Mouse (Mus musculus): ENCODE data around the gene Igsf3. TPM values are rescaled to one million over a fixed set of nuclear protein-coding genes. Genes with fewer than 3 reads are reported as not detected.
A peak's percentile ranks its signal among the peaks of the same experiment; 100 is the strongest.

The Igsf3 gene
- 24.8 and 26.1 TPM in 2 replicates for polyA plus RNA-seq (2015; fragmentation: Nextera tagmentation; extraction: Ambion mirVana)

GRCm38 (mm10) chr3:101376538-101377247, at the start of gene Igsf3:
TSS of gene Igsf3 (plus strand) at chr3:101377083.
- Histone ChIP-seq H3K9me3 (ENCODE audit: low read length) (no peaks in the 10 kb centered on the region), H3K9ac (replicated peaks; ENCODE audit: low read length) (peak within 1 kb of the TSS; percentile 85)
- ATAC-seq (ENCODE audit: low FRiP score, low TSS enrichment), result peak; percentile 94

GRCm38 (mm10) chr3:101327248-101327647, 49.6 kb upstream of the Igsf3 start:
- no peak overlapping the region for H3K4me3 ChIP-seq (ENCODE audit: low read length)
- no peak overlapping the region for H3K27ac ChIP-seq (ENCODE audit: low read length)
- H3K36me3 ChIP-seq (ENCODE audit: insufficient read depth, low read length), result no peaks in the 10 kb centered on the region
- no peaks in the 10 kb centered on the region for H3K9me3 ChIP-seq (ENCODE audit: low read length)
- H3K9ac ChIP-seq (replicated peaks; ENCODE audit: low read length), result no peak overlapping the region
- WGBS, result 72% methylated on average over 2 of the region's 2 CpGs
- no peaks in the 10 kb centered on the region for H3K4me1 ChIP-seq (ENCODE audit: insufficient read depth, low read length)
- no peaks in the 10 kb centered on the region for H3K27me3 ChIP-seq (ENCODE audit: insufficient read depth, low read length)
- no peak for ATAC-seq (ENCODE audit: low FRiP score, low TSS enrichment)
- H3K4me2 ChIP-seq (replicated peaks; ENCODE audit: low read depth, low read length), result no peak overlapping the region

More at GRCm38 (mm10) chr3:101376538-101377247, at the start of gene Igsf3:
- Histone ChIP-seq H3K27ac (ENCODE audit: low read length) (no peak within 1 kb of the TSS), H3K4me3 (ENCODE audit: low read length) (peak within 1 kb of the TSS; percentile 85), H3K36me3 (ENCODE audit: insufficient read depth, low read length) (no peaks in the 10 kb centered on the region), H3K4me1 (ENCODE audit: insufficient read depth, low read length) (peaks cover 34% of the 10 kb centered on the region), H3K4me2 (replicated peaks; ENCODE audit: low read depth, low read length) (peak within 1 kb of the TSS; percentile 79), H3K27me3 (ENCODE audit: insufficient read depth, low read length) (no peaks in the 10 kb centered on the region)
- 6% methylated on average over 39 of the region's 56 CpGs for WGBS

- H3K9me3 ChIP-seq (ENCODE audit: low read length), result no peaks in the 10 kb centered on the region
- 84% methylated on average over 7 of the region's 7 CpGs for WGBS
- no peak for ATAC-seq (ENCODE audit: low FRiP score, low TSS enrichment)
- no peak overlapping the region for H3K27ac ChIP-seq (ENCODE audit: low read length)
- no peak overlapping the region for H3K4me2 ChIP-seq (replicated peaks; ENCODE audit: low read depth, low read length)
- H3K4me3 ChIP-seq (ENCODE audit: low read length), result no peak overlapping the region
- H3K4me1 ChIP-seq (ENCODE audit: insufficient read depth, low read length), result no peaks in the 10 kb centered on the region
- H3K9ac ChIP-seq (replicated peaks; ENCODE audit: low read length), result no peak overlapping the region
- no peaks in the 10 kb centered on the region for H3K36me3 ChIP-seq (ENCODE audit: insufficient read depth, low read length)
- H3K27me3 ChIP-seq (ENCODE audit: insufficient read depth, low read length), result no peaks in the 10 kb centered on the region
Observed at GRCm38 (mm10) chr3:101328617-101329016, 48.3 kb upstream of the Igsf3 start.

- WGBS, result 87% methylated on average over 9 of the region's 9 CpGs
- Histone ChIP-seq H3K4me2 (replicated peaks; ENCODE audit: low read depth, low read length) (no peak overlapping the region), H3K4me3 (ENCODE audit: low read length) (no peak overlapping the region), H3K27me3 (ENCODE audit: insufficient read depth, low read length) (no peaks in the 10 kb centered on the region), H3K4me1 (ENCODE audit: insufficient read depth, low read length) (no peaks in the 10 kb centered on the region), H3K9me3 (ENCODE audit: low read length) (no peaks in the 10 kb centered on the region; the same call in 1 of the 2 replicates), H3K36me3 (ENCODE audit: insufficient read depth, low read length) (no peaks in the 10 kb centered on the region), H3K9ac (replicated peaks; ENCODE audit: low read length) (no peak overlapping the region), H3K27ac (ENCODE audit: low read length) (no peak overlapping the region)
- no peak for ATAC-seq (ENCODE audit: low FRiP score, low TSS enrichment)
Observed at GRCm38 (mm10) chr3:101343199-101343924, 33.5 kb upstream of the Igsf3 start.

GRCm38 (mm10) chr3:101344246-101344645, 32.6 kb upstream of the Igsf3 start:
- 72% methylated on average over 3 of the region's 3 CpGs for WGBS
- no peak overlapping the region for H3K4me3 ChIP-seq (ENCODE audit: low read length)
- peaks cover 8% of the 10 kb centered on the region for H3K4me1 ChIP-seq (ENCODE audit: insufficient read depth, low read length)
- H3K4me2 ChIP-seq (replicated peaks; ENCODE audit: low read depth, low read length), result no peak overlapping the region
- no peak for ATAC-seq (ENCODE audit: low FRiP score, low TSS enrichment)
- H3K36me3 ChIP-seq (ENCODE audit: insufficient read depth, low read length), result no peaks in the 10 kb centered on the region
- no peaks in the 10 kb centered on the region for H3K27me3 ChIP-seq (ENCODE audit: insufficient read depth, low read length)
- no peaks in the 10 kb centered on the region; the same call in 1 of the 2 replicates for H3K9me3 ChIP-seq (ENCODE audit: low read length)
- H3K27ac ChIP-seq (ENCODE audit: low read length), result no peak overlapping the region
- H3K9ac ChIP-seq (replicated peaks; ENCODE audit: low read length), result no peak overlapping the region

- Histone ChIP-seq H3K4me2 (replicated peaks; ENCODE audit: low read depth, low read length) (no peak overlapping the region), H3K27me3 (ENCODE audit: insufficient read depth, low read length) (no peaks in the 10 kb centered on the region), H3K4me3 (ENCODE audit: low read length) (no peak overlapping the region), H3K9me3 (ENCODE audit: low read length) (no peaks in the 10 kb centered on the region; the same call in 1 of the 2 replicates), H3K9ac (replicated peaks; ENCODE audit: low read length) (no peak overlapping the region), H3K36me3 (ENCODE audit: insufficient read depth, low read length) (no peaks in the 10 kb centered on the region), H3K27ac (ENCODE audit: low read length) (no peak overlapping the region), H3K4me1 (ENCODE audit: insufficient read depth, low read length) (peaks cover 13% of the 10 kb centered on the region)
- 61% methylated on average over 6 of the region's 6 CpGs for WGBS
- ATAC-seq (ENCODE audit: low FRiP score, low TSS enrichment), result no peak
Observed at GRCm38 (mm10) chr3:101345299-101345698, 31.6 kb upstream of the Igsf3 start.

DNA sequence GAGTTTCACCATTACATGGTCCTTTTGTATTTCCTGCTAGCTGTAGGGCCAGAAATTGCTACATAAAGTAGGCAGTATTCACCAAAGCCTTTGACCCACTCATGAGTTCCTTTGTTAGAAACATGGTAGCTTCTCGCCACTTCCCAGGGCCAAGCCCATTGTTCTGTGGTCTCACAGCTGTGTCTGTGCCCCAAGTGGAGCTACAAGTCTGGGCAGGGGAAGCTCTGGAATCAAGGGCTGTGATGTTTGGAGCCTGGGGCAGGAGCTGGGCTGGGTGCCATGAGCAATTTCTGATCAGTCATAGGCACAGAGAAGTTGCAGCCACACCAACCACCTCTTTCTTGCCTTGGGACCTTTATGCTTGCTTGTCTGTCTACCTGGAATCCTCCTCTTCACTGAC, 30.1 kb upstream of the Igsf3 start:
- H3K36me3 ChIP-seq (ENCODE audit: insufficient read depth, low read length), result no peaks in the 10 kb centered on the region
- ATAC-seq (ENCODE audit: low FRiP score, low TSS enrichment), result no peak
- WGBS, result 86% methylated on average over 1 of the region's 1 CpGs
- H3K27ac ChIP-seq (ENCODE audit: low read length), result no peak overlapping the region
- H3K4me2 ChIP-seq (replicated peaks; ENCODE audit: low read depth, low read length), result no peak overlapping the region
- H3K27me3 ChIP-seq (ENCODE audit: insufficient read depth, low read length), result no peaks in the 10 kb centered on the region
- H3K4me1 ChIP-seq (ENCODE audit: insufficient read depth, low read length), result peaks cover 13% of the 10 kb centered on the region
- H3K4me3 ChIP-seq (ENCODE audit: low read length), result no peak overlapping the region
- no peaks in the 10 kb centered on the region; the same call in 1 of the 2 replicates for H3K9me3 ChIP-seq (ENCODE audit: low read length)
- H3K9ac ChIP-seq (replicated peaks; ENCODE audit: low read length), result no peak overlapping the region

DNA sequence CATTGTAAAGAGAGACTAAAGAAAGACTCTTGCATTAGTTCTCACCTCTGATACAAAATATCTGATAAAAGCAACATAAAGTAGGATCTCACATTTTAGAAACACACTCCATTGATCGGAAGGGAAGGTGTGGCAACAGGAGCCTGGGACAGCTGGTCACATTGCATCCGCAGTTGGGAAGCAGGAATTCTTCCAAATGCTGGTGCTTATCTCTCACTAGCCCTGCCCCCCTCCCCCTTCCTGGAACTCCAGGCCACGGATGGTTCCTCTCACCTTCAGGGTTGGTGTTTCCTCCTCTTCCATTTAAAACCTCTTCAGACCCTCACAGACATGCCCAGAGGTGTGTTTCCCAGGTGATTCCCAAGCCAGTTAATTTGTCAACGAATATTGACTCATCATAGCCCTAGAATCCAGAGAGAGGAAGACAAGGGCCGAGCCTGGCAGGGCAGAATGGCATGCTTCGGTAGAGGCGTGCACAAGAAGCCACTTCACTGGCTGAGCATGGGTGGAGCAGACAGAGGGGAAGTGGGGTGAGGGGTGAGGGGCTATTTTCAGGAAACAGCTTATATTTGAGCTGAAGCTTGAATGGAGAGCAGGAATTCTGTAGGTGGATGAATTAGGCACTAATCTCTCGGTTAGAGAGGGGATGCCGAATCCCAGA, 28.3 kb upstream of the Igsf3 start:
- H3K4me2 ChIP-seq (replicated peaks; ENCODE audit: low read depth, low read length), result no peak overlapping the region; the same call in 1 of the 2 replicates
- no peaks in the 10 kb centered on the region for H3K27me3 ChIP-seq (ENCODE audit: insufficient read depth, low read length)
- no peak overlapping the region for H3K4me3 ChIP-seq (ENCODE audit: low read length)
- H3K36me3 ChIP-seq (ENCODE audit: insufficient read depth, low read length), result no peaks in the 10 kb centered on the region
- no peak for ATAC-seq (ENCODE audit: low FRiP score, low TSS enrichment)
- no peak overlapping the region for H3K9ac ChIP-seq (replicated peaks; ENCODE audit: low read length)
- H3K9me3 ChIP-seq (ENCODE audit: low read length), result no peaks in the 10 kb centered on the region
- WGBS, result 48% methylated on average over 9 of the region's 9 CpGs
- H3K4me1 ChIP-seq (ENCODE audit: insufficient read depth, low read length), result peaks cover 13% of the 10 kb centered on the region
- H3K27ac ChIP-seq (ENCODE audit: low read length), result no peak overlapping the region

GRCm38 (mm10) chr3:101349542-101350307, 27.2 kb upstream of the Igsf3 start:
- Histone ChIP-seq H3K4me3 (ENCODE audit: low read length) (no peak overlapping the region), H3K27me3 (ENCODE audit: insufficient read depth, low read length) (no peaks in the 10 kb centered on the region), H3K9ac (replicated peaks; ENCODE audit: low read length) (no peak overlapping the region), H3K4me1 (ENCODE audit: insufficient read depth, low read length) (peaks cover 13% of the 10 kb centered on the region), H3K4me2 (replicated peaks; ENCODE audit: low read depth, low read length) (no peak overlapping the region), H3K36me3 (ENCODE audit: insufficient read depth, low read length) (no peaks in the 10 kb centered on the region), H3K27ac (ENCODE audit: low read length) (no peak overlapping the region), H3K9me3 (ENCODE audit: low read length) (no peaks in the 10 kb centered on the region)
- peak; percentile 44; the same call in 1 of the 2 replicates for ATAC-seq (ENCODE audit: low FRiP score, low TSS enrichment)
- 27% methylated on average over 6 of the region's 6 CpGs for WGBS

Measured in kidney, embryonic 16.5 days (tissue).